Mouse (Mus musculus): ENCODE measurements around the gene Atrip. TPM values are rescaled to one million over a fixed set of nuclear protein-coding genes. Genes with fewer than 3 reads are reported as not detected.

The Atrip gene
- polyA plus RNA-seq, 1 experiment from 2014 or later, result 27.4 TPM

DNA sequence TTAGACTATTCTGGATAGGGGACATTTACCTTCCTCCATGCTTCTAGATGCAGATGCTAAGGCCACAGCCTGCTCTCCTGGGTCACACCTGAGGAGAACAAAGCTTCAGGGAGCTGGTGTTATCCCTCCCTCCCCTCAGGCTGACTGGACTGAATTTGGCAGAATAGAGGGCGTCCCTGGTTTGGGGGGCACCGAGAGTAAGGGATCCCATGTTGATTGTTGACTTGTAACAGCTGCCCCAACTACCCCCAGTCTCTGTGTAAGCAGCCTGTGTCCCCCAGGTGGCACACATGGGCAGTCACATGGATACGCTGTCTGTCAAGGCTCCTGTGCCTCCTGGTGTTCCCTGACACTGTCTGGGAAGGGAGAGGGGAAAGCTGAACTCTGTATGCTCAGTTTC, 45.5 kb downstream of the Atrip start:
- Histone ChIP-seq H3K27ac (no peak overlapping the region), H3K4me2 (no peak overlapping the region), H3K4me3 (no peak overlapping the region), H3K4me1 (no peaks in the 10 kb centered on the region), H3K9me3 (no peaks in the 10 kb centered on the region), H3K36me3 (peaks cover 7% of the 10 kb centered on the region; the same call in 1 of the 2 replicates), H3K9ac (no peak overlapping the region), H3K27me3 (no peaks in the 10 kb centered on the region)
- ATAC-seq (ENCODE audit: insufficient number of reproducible peaks, low FRiP score, low TSS enrichment, low read depth), result no peak
- WGBS, result 73% methylated on average over 3 of the region's 3 CpGs

DNA sequence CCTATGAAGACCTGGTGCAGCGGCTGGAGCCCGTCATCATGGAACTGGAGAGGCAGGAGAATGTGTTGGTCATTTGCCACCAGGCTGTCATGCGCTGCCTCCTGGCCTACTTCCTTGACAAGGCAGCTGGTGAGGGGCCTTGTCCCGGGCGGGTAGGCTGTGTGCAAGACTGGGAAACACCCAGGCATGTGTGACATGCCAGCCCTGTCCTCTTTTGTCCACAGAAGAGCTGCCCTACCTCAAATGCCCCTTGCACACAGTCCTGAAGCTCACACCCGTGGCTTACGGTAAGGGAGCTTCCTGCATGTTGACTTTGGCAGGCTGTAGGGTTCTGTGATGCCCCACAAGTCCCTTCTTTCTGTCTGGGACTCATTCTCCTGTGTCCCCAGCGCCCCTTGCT, 46.4 kb downstream of the Atrip start:
- H3K27ac ChIP-seq, result no peak overlapping the region
- no peak for ATAC-seq (ENCODE audit: insufficient number of reproducible peaks, low FRiP score, low TSS enrichment, low read depth)
- no peaks in the 10 kb centered on the region for H3K9me3 ChIP-seq
- H3K9ac ChIP-seq, result no peak overlapping the region
- 72% methylated on average over 8 of the region's 8 CpGs for WGBS
- no peaks in the 10 kb centered on the region for H3K4me1 ChIP-seq
- H3K4me3 ChIP-seq, result no peak overlapping the region
- H3K36me3 ChIP-seq, result peaks cover 7% of the 10 kb centered on the region; the same call in 1 of the 2 replicates
- no peak overlapping the region for H3K4me2 ChIP-seq
- no peaks in the 10 kb centered on the region for H3K27me3 ChIP-seq

DNA sequence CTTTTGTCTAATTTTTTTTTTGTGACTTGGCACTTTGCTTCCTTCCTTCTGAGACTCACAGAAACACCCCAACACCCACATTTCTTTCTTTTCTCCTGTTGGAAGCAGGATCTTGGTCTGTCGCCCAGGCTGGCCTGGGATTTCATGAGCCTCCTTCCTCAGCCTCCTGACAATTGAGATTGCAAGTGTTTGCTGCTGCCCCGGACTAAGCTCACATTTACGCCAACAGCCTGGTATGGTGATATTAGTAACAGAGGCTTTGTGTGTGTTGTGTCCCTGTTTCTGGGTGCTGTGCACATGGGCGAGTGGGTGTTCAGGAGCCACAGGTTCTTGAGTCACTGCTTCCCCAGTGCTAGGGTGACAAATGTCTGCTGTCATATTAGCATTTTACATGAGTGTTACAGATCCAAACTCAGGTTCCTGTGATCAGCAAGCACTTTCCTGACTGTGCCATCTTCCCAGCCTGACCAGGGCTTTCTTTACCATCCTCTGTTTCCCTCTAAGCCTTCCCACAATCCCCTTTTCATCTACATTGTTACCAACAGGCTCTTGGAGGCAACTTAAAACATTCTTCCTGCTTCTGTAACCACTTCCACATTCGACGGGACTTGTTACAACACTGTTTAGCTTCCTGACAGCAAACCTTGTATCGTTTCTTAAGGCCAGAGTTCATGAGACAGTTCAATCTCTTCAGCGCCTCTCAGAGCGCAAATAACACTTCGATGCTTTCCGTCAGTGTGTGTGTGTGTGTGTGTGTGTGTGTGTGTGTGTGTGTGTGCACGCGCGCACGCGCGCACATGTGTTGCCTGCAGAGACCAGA, 50.8 kb downstream of the Atrip start:
- Histone ChIP-seq H3K9ac (no peak overlapping the region), H3K4me1 (no peaks in the 10 kb centered on the region), H3K27me3 (no peaks in the 10 kb centered on the region), H3K4me3 (no peak overlapping the region), H3K4me2 (no peak overlapping the region), H3K36me3 (peaks cover 7% of the 10 kb centered on the region; the same call in 1 of the 2 replicates), H3K27ac (no peak overlapping the region), H3K9me3 (no peaks in the 10 kb centered on the region)
- WGBS, result 90% methylated on average over 17 of the region's 17 CpGs
- ATAC-seq (ENCODE audit: insufficient number of reproducible peaks, low FRiP score, low TSS enrichment, low read depth), result no peak

DNA sequence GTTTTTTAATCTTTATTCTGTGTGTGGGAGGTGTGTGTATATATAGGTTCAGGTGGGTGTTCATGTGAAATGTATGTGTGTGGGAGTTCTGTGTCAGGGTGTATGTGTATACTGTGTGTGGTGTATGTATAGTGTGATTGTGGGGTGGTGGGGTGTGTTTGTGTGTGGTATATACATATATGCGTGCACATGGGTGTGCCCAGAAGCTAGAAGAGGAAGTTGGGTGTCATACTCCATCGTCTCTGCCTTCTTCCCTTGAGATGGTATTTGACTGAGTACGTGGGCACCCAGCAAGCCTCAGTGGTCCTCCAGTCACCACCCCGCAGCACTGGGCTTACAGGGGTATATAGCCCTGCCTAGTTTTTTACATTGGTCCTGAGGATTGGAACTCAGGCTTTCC, 52.5 kb downstream of the Atrip start:
- no peak overlapping the region for H3K4me2 ChIP-seq
- H3K4me1 ChIP-seq, result no peaks in the 10 kb centered on the region
- 0 out of 2 replicates have a peak, but pooled peaks cover 7% of the 10 kb centered on the region for H3K36me3 ChIP-seq
- no peaks in the 10 kb centered on the region for H3K9me3 ChIP-seq
- H3K27me3 ChIP-seq, result no peaks in the 10 kb centered on the region
- ATAC-seq (ENCODE audit: insufficient number of reproducible peaks, low FRiP score, low TSS enrichment, low read depth), result no peak
- no peak overlapping the region for H3K9ac ChIP-seq
- H3K27ac ChIP-seq, result no peak overlapping the region
- H3K4me3 ChIP-seq, result no peak overlapping the region
- 74% methylated on average over 4 of the region's 4 CpGs for WGBS

DNA sequence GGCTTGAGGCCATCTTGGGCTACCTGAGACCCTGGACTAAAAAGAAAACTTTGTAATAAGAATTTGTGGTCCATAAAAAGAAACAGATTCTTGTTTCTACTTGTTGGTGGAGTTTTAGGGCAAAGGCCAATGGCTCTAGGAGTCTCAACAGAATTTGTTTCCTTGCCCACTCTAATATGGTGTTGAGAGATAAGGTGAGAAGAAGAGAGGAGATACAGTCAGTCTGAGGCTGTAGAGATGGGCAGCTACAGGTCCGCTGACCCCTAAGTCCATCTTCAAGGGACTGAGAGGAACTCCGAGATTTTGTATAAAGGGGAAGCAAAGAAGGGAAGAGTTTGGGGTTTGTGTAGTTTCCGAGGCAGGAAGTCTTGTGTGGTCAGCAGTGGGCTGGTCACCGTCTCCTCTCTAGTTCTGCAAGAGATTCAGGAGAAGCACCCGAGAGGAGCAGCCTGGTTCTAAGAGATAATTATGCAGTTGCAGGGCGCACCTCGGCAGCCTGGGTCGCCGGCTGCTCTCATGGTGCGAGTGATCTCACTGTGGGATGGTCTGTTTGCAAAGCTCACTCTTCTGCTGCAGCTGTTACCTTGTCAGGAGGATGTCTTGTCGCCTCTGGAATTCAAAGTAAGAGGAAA, 56.8 kb downstream of the Atrip start:
- no peak overlapping the region for H3K4me2 ChIP-seq
- no peak overlapping the region for H3K9ac ChIP-seq
- no peaks in the 10 kb centered on the region for H3K4me1 ChIP-seq
- 0 out of 2 replicates have a peak, but pooled peaks cover 2% of the 10 kb centered on the region for H3K36me3 ChIP-seq
- ATAC-seq (ENCODE audit: insufficient number of reproducible peaks, low FRiP score, low TSS enrichment, low read depth), result no peak
- H3K9me3 ChIP-seq, result no peaks in the 10 kb centered on the region
- H3K27me3 ChIP-seq, result no peaks in the 10 kb centered on the region
- H3K27ac ChIP-seq, result no peak overlapping the region
- 47% methylated on average over 11 of the region's 11 CpGs for WGBS
- no peak overlapping the region for H3K4me3 ChIP-seq

DNA sequence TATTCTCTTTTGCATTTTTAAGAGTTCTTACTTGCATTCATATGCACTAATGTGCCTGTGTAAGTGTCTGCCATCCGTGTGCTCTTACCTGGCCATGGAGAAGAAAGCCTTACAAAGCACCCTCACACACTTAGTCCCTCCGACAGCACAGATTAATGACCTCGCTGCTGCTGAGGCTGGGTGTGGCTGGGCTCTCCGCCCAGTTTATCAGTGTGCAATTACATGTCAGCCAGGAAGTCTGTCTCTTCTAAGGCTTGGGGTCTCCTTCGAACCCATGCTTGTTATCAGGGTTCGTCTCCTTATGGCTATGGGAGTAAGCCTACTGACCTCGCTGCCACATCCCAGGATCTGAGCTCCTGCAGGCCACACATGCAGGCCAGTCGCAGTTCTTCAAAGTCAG, 58.5 kb downstream of the Atrip start:
- whole genome bisulfite sequencing, result 42% methylated on average over 8 of the region's 8 CpGs
- Histone ChIP-seq H3K27me3 (no peaks in the 10 kb centered on the region), H3K27ac (no peak overlapping the region), H3K9me3 (no peaks in the 10 kb centered on the region), H3K36me3 (peaks cover 12% of the 10 kb centered on the region; the same call in 1 of the 2 replicates), H3K4me1 (0 out of 2 replicates have a peak, but pooled peaks cover under 1% of the 10 kb centered on the region), H3K4me3 (no peak overlapping the region), H3K4me2 (no peak overlapping the region), H3K9ac (no peak overlapping the region)
- no peak for ATAC-seq (ENCODE audit: insufficient number of reproducible peaks, low FRiP score, low TSS enrichment, low read depth)

DNA sequence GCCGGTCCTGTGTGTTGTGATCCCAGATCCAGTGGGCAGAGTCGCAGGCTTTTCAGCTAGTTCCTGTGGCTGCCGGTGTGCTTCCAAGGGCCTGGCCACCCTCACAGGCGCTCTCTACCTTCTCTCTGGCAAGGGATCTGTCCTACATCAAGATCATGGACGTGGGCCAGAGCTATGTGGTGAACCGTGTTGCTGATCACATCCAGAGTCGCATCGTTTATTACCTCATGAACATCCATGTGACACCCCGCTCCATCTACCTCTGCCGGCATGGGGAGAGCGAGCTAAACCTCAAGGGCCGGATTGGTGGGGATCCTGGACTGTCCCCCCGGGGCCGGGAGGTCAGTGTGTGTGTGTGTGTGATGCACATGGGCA, 63.6 kb downstream of the Atrip start:
- Histone ChIP-seq H3K36me3 (peaks cover 12% of the 10 kb centered on the region; the same call in 1 of the 2 replicates), H3K9me3 (no peaks in the 10 kb centered on the region), H3K27ac (no peak overlapping the region), H3K27me3 (no peaks in the 10 kb centered on the region), H3K4me1 (peaks cover 12% of the 10 kb centered on the region), H3K9ac (no peak overlapping the region), H3K4me3 (no peak overlapping the region), H3K4me2 (no peak overlapping the region)
- WGBS, result 68% methylated on average over 14 of the region's 14 CpGs
- no peak for ATAC-seq (ENCODE audit: insufficient number of reproducible peaks, low FRiP score, low TSS enrichment, low read depth)

DNA sequence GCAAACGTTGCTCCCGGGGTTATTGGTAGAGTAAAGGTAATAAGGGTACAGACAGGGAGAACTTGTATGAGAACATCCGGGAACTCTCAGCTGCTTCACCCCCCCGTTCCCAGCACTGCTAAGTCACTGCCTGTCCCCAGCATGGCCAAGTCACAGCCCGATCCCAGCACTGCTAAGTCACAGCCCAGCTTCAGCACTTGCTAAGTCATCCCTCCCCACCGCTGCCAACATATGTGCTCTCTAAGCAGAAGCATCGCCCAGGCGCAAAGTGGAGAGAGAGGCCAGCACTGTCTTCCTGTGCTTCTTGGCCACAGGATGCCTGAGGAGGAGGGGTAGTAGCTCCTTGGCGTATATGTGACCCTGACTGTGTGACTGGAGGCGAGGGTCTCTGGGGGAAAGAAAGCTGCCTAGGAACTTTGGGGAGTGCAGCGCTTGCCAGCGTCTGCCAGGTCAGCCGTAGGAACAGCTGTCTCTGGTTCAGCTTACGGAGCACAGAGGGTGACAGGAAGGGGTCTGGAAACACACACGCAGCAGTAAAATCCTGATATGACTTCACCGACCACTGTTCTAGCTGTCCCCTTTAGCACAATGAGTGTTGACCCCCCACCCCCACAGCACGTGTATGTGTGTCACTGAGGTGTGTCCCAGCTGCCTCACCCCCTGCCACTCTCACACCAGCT, 64.1 kb downstream of the Atrip start:
- H3K9ac ChIP-seq, result no peak overlapping the region
- whole genome bisulfite sequencing, result 31% methylated on average over 17 of the region's 17 CpGs
- no peaks in the 10 kb centered on the region for H3K27me3 ChIP-seq
- H3K4me2 ChIP-seq, result no peak overlapping the region
- peaks cover 12% of the 10 kb centered on the region for H3K4me1 ChIP-seq
- ATAC-seq (ENCODE audit: insufficient number of reproducible peaks, low FRiP score, low TSS enrichment, low read depth), result no peak
- H3K4me3 ChIP-seq, result no peak overlapping the region
- H3K27ac ChIP-seq, result no peak overlapping the region
- H3K9me3 ChIP-seq, result no peaks in the 10 kb centered on the region
- H3K36me3 ChIP-seq, result peaks cover 12% of the 10 kb centered on the region; the same call in 1 of the 2 replicates

DNA sequence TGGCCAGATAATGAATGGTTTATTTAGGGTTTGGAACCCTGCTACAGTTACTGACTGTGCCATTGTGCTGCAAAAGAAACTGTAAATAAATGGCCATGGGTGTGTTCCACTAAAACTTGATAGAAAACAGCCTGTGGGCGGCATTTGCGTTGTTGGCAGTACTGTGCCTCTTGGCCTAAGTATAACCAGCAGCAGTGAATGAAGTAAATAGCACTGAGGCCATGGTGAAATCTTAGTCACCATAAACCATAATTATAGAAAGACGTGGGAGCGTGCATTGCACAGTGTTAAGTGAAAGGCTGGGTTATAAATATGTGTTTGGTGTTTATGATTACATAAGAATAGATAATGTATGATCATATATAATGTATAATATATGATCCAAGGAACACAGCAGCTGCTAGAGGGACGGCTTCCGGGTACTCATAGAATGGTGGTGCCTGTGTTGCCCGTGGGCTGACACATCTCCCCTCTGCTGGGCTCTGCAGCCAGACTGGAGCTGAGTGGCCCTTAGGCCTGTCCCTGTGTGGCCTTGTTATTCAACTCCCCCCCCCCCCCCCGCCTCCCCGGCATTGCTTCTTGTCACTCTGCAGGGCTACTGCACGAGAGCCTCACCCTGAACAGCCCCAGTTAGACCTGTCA, 64.8 kb downstream of the Atrip start:
- Histone ChIP-seq H3K9me3 (no peaks in the 10 kb centered on the region), H3K9ac (no peak overlapping the region), H3K4me1 (peaks cover 12% of the 10 kb centered on the region), H3K27me3 (no peaks in the 10 kb centered on the region), H3K36me3 (peaks cover 12% of the 10 kb centered on the region; the same call in 1 of the 2 replicates), H3K4me2 (no peak overlapping the region), H3K27ac (no peak overlapping the region), H3K4me3 (no peak overlapping the region)
- WGBS, result 47% methylated on average over 10 of the region's 10 CpGs
- no peak for ATAC-seq (ENCODE audit: insufficient number of reproducible peaks, low FRiP score, low TSS enrichment, low read depth)

DNA sequence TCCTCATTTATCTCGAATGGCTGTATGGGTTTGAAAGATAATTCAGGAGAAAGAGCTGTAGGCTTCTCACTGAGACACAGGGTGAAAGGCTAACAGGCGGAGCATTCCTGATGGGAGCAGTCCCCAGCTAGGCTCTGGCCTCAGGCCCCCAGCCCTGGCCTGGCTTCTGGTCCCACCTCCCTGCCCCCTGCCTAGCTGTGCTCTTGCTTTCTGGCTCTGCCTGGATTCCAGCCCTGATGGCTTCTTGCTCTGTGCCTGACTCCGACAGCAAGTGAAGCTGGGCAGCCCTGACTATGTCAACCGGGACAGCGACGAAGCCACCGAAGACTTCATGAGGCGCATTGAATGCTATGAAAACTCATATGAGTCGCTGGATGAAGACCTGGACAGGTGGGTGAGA, 65.8 kb downstream of the Atrip start:
- peaks cover 12% of the 10 kb centered on the region for H3K4me1 ChIP-seq
- H3K36me3 ChIP-seq, result peaks cover 12% of the 10 kb centered on the region; the same call in 1 of the 2 replicates
- WGBS, result 88% methylated on average over 9 of the region's 9 CpGs
- no peaks in the 10 kb centered on the region for H3K27me3 ChIP-seq
- no peak overlapping the region for H3K4me3 ChIP-seq
- H3K9me3 ChIP-seq, result no peaks in the 10 kb centered on the region
- no peak overlapping the region for H3K4me2 ChIP-seq
- H3K9ac ChIP-seq, result no peak overlapping the region
- ATAC-seq (ENCODE audit: insufficient number of reproducible peaks, low FRiP score, low TSS enrichment, low read depth), result no peak
- no peak overlapping the region for H3K27ac ChIP-seq
